8 mouse cellular contexts compared by ENCODE assay signal in genomic region chr12:73810041-73810795, GRCm38 (mm10).
DNase-seq lines count a peak whose midpoint lies in the region; ATAC-seq lines count a peak whose summit lies in the region.

No protein-coding gene starts in this region.

- WGBS in hindbrain, embryonic 14.5 days: 45% methylated on average over 13 of the region's 13 CpGs
- WGBS in limb, embryonic 15.5 days: 28% methylated on average over 13 of the region's 13 CpGs

- H3K4me1 ChIP-seq in hindbrain, embryonic 14.5 days (replicated peaks; ENCODE audit: control insufficient read depth, insufficient read depth, low read length): 0 out of 2 replicates have a peak, but pooled peaks cover 5% of the 10 kb centered on the region
- H3K4me1 ChIP-seq in limb, embryonic 15.5 days: peaks cover 35% of the 10 kb centered on the region

- H3K27me3 ChIP-seq in hindbrain, embryonic 14.5 days (ENCODE audit: control insufficient read depth, insufficient read depth, low read length): no peaks in the 10 kb centered on the region
- no peaks in the 10 kb centered on the region for H3K27me3 ChIP-seq in limb, embryonic 15.5 days

- H3K27ac ChIP-seq in hindbrain, embryonic 14.5 days: peak overlapping the region; percentile 3; the same call in 1 of the 2 replicates
- peak overlapping the region; percentile 71 for H3K27ac ChIP-seq in limb, embryonic 15.5 days

- no peak overlapping the region for H3K9ac ChIP-seq in hindbrain, embryonic 14.5 days
- H3K9ac ChIP-seq in limb, embryonic 15.5 days: no peak overlapping the region

- no peak overlapping the region for H3K4me2 ChIP-seq in hindbrain, embryonic 14.5 days (replicated peaks)
- no peak overlapping the region for H3K4me2 ChIP-seq in limb, embryonic 15.5 days

- peak; percentile 66; the same call in 1 of the 2 replicates for ATAC-seq in hindbrain, embryonic 14.5 days (ENCODE audit: low FRiP score)
- ATAC-seq in limb, embryonic 15.5 days (ENCODE audit: insufficient number of reproducible peaks, low FRiP score, low TSS enrichment, low read depth): peak; percentile 84
- no peak for ATAC-seq in megakaryocyte, adult 5-6 weeks (ENCODE audit: poor library complexity, severe bottlenecking)

- no peaks in the 10 kb centered on the region for H3K9me3 ChIP-seq in hindbrain, embryonic 14.5 days (ENCODE audit: control insufficient read depth, low read length)
- no peaks in the 10 kb centered on the region for H3K9me3 ChIP-seq in limb, embryonic 15.5 days

- DNase-seq in spleen, adult 18-20 months: peak; percentile 27
- no peak for DNase-seq in spleen, postnatal 14 days (ENCODE audit: low spot score in 2 of 2)
- peak; percentile 31 to 55 for DNase-seq in frontal cortex, postnatal 36 days (ENCODE audit: low spot score in 2 of 2)
- peak; percentile 72 for DNase-seq in hindbrain, embryonic 14.5 days (ENCODE audit: low spot score)
- peak; percentile 62 for DNase-seq in ovary, postnatal 10 days (ENCODE audit: low spot score)
- DNase-seq in thymus, postnatal 14 days: no peak

- H3K36me3 ChIP-seq in hindbrain, embryonic 14.5 days (replicated peaks; ENCODE audit: control insufficient read depth, insufficient read depth): no peaks in the 10 kb centered on the region
- no peaks in the 10 kb centered on the region for H3K36me3 ChIP-seq in limb, embryonic 15.5 days

- no peak overlapping the region for H3K4me3 ChIP-seq in hindbrain, embryonic 14.5 days (replicated peaks; ENCODE audit: low read length)
- no peak overlapping the region for H3K4me3 ChIP-seq in limb, embryonic 15.5 days

Comparison
In these comparisons a context has a peak if more than half of its experiments do, and no peak if none do; other contexts are left out.
1. DNase-seq: peak in spleen, adult 18-20 months (2 of 2), frontal cortex, postnatal 36 days (2 of 2), hindbrain, embryonic 14.5 days (single experiment) and ovary, postnatal 10 days (single experiment); none in spleen, postnatal 14 days (0 of 2) and thymus, postnatal 14 days (single experiment).